Mouse (Mus musculus) gastrocnemius, postnatal 10 days (tissue): ENCODE results near the gene Zfp612. TPM values are rescaled to one million over a fixed set of nuclear protein-coding genes. Genes with fewer than 3 reads are reported as not detected.
"Not testable (repeated sequence)": the region's sequence is repeated elsewhere in the genome, so short reads cannot be mapped to it uniquely, and the experiment has no call there.

Experiments
- DNase-seq: peaks from one replicate; pipeline ENCODE4 v3.0.0; 2021; ENCODE audit warnings: mixed read lengths
- long read RNA-seq, 2 experiments: library from polyadenylated mRNA; stranded (forward); transcript quantifications; one replicate each; pipeline ENCODE4 v2.0.0; 2021
- total RNA-seq, 2 experiments: library from RNA; stranded (reverse); gene quantifications; 2 replicates each; pipeline ENCODE4 v1.2.3; 2021

Gene Zfp612
- 1 to 10 TPM; 6.1 to 8.2 TPM for total RNA-seq
- long read RNA-seq, experiment 1, full-length matches to known transcripts: 5 of 8 reads
- long read RNA-seq, experiment 1, partial matches to known transcripts: 0 of 8 reads
- long read RNA-seq, experiment 1, other reads (novel, unspliced or antisense): 3 of 8 reads
- long read RNA-seq, experiment 2, full-length matches to known transcripts: 4 of 9 reads
- long read RNA-seq, experiment 2, partial matches to known transcripts: 0 of 9 reads
- long read RNA-seq, experiment 2, other reads (novel, unspliced or antisense): 5 of 9 reads

DNA sequence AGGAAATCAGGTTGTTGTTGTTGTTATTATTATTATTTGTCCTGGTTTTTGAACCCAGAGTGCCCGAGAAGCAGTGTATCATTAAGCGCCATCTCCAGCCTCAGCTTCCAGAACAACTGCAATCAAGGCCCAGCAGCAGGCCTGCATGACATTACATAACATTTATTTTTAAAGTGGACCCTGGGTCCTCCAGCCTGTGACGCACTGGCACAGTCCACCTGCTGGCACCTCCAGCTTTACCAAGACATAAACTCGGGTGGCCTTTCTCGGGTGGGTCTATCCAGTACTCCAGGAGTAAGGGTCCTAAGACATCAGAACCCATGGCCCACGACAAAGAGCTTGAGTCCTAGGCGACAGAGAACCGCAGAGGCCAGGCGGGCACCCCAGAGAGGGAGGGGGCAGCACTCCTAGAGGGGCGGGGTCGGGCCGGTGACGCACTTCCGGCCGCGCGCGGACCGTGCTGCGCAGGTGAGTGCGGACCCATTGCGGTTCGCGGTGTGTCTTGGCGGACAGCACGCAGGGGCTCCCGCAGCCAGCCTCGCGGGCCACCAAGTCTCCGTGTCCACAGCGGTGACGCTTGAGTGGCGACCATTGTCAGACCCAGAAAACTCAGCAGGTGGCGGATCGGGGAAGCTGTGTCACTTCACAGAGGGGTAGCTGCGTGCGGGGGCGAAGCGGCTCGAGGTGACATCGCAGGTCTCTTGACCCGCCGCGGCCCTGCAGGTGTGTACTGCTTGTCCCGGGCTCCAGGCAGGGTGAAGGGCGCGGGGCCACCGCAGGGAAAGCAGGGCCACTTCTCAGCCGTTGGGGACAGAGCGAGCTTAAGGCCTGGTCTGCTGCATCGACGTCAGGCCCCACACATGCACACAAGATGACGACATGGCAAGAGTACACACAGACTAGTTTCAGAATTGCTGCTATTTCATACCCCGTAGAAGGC lies at the start of gene Zfp612:
TSS of gene Zfp612 (plus strand) at position 465 of the 940 bp plus-strand sequence.
- peak; percentile 56 for DNase-seq

DNA sequence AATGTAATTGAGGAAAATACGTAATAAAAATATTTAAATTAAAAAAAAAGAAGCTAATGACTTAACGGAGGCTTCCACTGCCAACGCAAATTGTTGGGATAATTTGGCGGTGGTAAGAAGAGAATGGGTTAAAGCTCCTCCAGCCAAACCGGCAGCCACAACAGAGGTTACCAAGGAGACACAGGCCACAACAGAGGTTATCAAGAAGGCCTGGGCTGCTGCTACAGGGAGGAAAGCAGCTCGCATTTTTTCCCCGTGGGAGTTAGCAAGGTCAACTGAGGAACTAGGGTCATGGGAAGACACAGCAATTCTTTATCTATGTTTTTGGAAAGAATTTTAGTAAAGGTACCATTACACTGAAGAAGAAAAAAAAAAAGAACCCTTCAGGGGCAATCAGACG lies 45.8 kb upstream of the Zfp612 start:
- not testable (repeated sequence) for DNase-seq

DNA sequence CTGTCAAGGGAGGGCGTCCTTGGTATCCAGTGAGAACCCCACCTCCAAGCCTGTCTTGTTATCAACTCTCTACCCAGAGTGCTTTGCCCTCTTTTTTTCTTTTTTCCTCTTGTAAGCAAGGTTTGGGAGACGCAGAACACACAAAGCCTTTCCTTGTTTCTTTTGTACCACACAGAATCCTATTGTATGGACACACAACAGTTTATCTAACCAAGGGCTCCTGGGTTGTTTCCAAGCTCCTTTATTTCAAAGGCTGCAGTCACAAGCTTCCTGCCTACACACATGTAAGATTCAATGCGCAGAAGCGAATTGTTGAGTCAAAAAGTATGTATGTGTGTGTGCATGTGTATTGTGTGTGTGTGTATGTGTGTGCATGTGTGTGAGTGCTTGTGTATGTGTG lies 45.2 kb upstream of the Zfp612 start:
- no peak for DNase-seq

DNA sequence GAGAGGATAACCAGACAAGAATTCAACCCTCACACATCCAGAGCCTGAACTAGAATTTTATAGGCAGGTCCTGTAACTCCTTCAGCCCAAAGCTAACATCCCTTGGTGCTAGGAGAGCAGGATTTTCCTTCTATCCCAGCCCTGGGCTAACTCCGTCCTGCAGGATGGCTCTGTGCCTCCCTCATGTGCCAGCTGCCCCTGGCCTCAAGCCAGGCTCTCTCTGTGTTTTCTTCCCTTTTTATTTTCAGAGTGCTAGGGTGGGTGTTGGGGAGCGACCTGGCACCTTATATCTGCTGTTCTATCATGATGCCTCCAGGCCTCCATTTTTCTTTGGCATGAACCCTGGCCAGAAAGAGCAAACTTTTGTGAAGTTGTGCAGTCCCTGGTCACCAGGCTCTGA lies 43.4 kb upstream of the Zfp612 start:
- DNase-seq: no peak

DNA sequence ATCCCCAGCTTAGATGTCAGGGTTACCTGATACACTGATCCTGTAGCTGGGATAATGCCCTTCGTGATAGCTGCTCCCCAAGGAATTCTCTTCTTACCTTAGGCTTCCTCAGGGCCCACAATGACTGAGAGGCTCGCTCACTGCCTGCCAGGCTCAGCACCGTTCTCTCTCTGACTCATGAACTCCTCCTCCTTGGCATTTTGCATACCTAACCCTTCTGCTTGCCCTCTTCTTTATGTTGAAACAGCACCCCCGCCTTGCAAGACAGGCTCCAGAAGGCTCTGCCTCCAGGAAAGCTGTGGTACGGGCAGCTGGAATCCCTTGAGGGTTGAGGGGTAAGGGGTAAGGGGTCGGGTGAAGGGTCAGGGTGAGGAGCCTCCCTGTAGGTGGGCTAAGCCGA lies 40.3 kb upstream of the Zfp612 start:
- DNase-seq: no peak

DNA sequence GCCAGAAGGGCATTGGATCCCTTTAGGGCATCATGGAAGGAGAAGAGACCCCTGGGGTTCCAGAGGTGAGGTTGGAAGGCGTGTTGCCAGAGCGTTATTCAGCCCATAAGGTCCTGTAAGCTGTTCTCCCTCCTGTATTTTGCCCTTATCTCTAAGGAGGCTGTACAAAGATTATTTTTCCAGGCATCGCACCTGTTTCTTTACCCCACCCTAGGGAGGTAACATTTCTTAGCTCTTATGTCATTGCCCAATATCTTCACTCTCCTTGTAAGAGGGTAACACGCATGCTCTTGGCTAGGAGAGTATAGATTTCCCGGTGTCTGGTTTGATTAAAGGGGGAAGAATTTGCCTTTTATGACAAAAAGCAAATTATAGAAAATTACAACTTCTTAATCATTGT lies 39.9 kb upstream of the Zfp612 start, which contains the start of gene Chst4:
TSS of gene Chst4 (minus strand) at position 82 of the 400 bp plus-strand sequence.
- no peak for DNase-seq

DNA sequence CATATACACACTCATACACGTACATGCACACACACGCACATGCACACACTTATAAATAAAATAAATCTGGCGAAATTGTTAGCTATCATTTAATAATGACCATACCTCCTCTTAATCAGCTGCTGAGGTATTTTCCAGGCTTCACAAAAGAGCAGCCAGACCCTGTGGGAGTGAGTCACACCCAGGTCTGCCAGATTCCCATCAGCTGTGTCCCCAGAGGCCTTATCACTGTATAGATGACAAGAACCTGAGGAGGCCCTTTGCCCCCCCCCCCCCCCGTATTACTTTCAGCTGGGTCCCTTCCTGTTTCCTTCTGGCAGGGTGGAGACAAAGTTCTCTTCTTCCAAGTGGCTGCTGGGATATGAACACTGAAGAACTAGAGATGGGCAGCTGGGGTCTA lies 39.0 kb upstream of the Zfp612 start:
- DNase-seq: no peak

DNA sequence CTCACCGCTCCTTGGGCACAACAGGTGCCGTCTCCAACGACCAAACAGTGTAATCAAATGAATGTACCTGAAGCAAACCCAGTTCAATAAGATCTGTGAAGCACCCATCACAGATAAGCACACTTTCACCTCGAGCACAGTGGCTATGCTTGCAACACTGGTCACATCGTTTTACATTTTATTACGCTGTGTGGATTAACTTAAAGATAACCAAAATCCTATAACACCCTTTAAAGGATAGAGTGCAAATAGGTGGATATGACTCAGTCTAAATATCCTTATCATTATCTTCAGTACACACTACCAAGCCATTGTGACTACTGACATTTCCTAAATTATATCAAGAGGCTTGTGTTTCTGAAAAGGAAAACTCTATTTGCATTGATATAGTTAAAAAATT lies 28.3 kb upstream of the Zfp612 start:
- DNase-seq: no peak

DNA sequence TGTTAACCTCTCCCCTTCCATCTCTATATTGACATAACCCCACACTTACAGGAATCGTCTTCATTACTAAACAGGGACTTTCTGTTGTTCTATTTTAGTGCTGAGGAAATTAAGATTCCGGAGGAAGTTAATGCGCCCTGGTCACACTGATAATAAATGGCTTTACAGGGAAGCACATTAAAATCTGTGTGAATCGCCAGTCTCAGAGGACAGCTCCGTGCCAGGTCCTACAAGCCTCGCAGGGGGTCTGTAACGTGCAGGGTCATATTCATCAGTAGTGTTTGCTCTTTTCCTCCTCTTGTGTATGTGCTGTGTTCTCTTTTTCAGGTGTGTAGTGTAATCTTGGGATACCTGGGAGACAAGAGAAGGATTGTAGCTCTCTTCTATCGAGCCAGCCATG lies 21.3 kb upstream of the Zfp612 start:
- no peak for DNase-seq

DNA sequence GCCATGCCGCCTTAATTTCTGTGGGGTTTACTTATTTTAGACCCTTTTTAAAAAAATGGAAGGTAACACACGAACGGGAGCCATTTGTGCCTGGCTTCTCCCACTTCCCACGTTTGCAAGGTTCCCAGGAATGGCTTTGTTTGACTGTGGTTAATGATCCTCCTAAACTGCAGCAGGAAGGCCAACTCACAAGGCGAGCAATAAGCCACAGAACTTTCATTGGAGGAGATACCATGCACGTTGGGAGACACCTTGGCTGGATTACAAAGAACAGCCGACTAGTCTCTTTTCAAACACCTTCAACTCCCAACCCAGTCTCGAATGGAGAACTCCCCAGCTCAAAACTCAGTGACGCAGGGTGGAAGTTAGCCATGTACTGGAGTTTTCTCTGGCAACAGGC lies 15.4 kb upstream of the Zfp612 start:
- no peak for DNase-seq

DNA sequence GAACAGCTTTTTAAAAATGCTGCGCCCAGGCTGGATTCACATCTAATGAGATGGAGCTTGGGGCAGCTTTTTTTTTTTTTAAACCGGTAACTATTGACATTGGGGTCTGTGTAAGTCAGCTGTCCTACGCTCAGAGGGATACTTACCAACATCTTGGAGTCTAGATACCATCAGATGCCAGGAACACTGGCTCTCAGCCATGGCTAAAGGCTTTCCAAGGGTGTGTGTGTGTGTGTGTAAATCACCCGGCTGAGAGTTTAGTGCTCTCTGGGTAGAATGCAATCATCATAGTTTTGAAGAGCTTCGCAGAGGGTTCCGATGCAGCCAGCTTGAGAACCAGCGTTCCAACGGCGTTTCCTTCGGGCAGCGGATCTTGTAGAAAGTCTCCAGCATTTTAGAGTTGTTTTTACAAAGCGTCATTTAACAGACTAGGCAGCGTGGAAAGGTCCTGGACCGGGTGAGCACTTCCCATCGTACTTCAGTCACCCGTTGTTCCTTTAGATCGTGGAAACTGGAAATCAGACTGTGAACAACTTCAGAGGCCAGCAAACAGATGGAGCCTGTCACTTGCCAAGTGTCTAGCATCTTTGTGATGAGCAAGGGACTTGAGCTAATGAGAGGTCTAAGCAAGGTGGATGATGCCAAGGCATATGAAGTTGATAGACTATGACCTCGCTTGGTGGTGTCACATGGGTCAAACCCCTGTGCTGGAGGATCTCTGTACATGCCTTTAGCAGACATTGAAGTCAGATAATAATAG lies 14.8 kb upstream of the Zfp612 start:
- DNase-seq: no peak

DNA sequence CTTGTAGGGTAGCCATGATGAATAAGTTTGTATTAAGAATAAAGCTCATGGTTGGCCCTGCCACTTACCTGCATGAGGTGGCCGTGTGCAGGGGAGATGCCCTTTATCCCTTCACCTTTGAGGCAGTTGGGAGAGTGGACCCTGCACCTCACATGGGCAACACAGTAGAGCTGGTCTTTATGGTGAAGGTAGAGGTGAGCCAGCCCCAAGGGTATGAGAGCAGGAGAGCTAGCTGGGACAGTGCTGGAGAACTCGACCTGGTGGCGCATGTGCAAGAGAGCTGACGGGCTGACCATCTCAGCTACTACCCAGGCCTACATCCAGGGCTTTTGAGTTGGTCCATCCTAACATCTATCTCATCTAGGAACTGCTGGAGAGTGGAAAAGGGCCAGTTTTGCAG lies 13.9 kb upstream of the Zfp612 start:
- no peak for DNase-seq

DNA sequence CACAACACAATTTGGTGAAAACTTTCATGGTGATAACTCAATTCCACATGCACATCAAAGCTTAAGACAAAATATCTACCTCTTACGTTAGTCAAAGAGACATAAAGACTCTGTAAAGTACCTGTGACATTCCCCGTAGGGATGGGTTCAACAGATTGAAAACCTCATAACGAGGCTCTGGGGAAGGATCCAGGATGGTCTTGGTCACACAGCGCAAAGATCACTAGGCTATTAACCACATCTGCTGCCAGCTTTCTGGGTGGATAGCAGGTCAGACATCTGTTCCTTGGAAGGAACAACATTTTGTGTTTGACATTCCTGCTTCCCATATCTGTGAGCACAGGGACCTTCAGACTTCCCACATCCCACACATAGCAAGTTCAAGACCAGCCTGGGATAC lies 9.8 kb upstream of the Zfp612 start:
- no peak for DNase-seq

DNA sequence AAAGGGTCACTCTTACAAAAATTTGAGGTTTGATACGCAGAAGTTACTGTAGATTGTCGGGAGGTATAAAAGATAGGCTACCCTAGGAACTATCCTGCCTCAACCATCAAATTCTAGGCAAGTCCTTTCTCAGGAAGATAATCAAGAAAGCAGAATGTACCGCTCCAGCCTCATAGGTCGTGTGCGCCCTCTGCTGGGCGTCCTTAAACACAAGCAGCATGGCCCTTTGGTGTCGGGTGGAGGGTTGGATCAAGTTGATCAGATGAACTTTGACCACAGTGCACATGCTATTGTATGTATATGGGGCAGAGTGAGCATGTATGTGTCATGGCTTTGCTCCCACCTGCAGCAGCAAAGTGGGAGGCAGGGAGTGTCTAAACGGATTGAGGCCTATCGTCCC lies 7.9 kb upstream of the Zfp612 start:
- DNase-seq: peak; percentile 73

DNA sequence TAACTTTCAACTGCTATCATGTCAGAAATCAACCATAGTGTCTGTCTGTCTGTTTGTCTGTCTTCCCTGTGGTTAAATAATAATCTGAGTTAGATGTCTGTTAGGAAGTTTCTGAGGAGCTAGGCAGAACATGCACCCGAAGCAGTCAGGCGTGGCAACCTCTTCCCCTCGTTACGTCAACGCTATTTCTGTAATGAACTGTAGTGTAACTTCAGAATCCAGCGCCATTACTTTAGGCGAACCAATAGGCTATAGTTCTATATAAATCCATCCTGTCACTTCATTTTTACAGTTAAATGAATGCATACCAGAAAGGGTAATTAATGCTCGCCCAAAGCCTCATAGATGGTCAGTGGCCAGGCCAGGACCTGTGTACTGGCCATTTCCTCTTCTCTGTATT lies 5.0 kb upstream of the Zfp612 start:
- no peak for DNase-seq

DNA sequence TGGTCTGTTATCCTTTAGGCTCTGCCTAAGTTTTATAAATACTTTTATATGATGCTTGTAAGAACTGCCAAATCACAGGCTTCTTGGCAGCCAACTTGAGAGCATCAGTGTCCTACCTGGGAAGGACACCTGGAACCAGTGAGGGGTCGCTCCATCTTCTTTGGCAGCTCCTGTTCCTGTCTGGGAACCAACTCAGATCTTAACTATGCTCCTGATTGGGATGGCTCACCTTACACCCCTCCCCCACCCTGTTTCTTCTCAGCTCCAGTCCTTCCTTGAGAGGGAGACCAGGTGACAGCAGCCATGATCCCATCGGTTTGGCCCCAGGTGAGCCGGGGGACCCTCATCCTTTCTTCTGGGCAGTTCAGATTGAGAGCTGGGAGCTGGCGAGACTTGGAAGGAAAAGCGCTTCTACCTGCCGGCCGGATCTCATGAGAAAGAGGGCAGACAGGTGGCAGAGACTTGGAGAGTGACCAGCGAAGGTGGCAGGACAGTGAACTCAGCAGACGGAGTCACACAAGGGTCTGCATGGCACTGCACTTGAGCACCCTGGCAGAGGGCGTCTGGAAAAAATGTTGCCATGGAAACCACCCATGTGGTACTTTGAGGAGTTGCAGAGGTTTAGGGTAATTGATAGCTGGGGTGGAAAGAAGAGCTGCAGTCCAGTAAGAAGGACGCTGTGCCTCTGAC lies 3.0 kb downstream of the Zfp612 start:
- no peak for DNase-seq

DNA sequence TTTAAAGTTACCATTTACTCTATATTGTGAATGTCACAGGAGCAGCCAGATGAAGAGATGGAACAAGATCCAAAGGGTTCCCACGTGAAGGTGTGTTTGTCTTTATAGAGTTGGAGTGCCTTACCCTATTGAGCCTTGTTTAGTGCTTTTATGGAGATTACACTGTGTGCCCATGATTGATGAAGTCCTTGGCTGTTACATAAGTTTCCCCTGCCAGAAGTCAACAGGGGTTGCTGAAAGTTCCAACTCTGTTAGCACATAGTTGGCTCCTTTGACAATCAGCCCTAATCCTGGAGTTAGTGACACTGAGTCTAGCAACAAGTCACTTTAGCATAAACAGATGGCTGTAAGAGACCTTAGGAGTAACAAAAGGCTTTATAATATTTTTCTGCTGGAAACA lies 12.3 kb downstream of the Zfp612 start:
- no peak for DNase-seq

DNA sequence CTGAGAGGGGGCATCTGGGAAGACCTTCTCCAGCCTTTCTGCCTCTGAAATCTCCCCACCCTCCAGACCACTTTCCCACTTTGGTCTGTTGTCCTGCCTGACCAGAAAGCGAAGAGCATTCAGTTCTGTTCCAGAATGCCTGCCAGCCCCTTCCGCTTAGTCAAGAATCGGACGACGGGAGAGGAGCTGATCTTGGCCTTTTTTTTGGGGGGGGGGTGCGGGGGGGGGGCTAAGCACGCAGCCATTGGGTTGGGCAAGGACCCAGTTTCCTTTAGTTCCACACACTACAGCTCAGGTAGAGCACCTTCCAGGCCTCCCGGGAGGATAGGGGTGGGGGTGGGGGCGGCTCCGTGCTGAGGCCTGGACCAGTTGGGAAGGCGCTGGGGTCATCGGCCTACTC lies 21.4 kb downstream of the Zfp612 start, which contains the start of gene Gm21964:
TSS of gene Gm21964 (plus strand) at position 301 of the 400 bp plus-strand sequence.
- DNase-seq: no peak

DNA sequence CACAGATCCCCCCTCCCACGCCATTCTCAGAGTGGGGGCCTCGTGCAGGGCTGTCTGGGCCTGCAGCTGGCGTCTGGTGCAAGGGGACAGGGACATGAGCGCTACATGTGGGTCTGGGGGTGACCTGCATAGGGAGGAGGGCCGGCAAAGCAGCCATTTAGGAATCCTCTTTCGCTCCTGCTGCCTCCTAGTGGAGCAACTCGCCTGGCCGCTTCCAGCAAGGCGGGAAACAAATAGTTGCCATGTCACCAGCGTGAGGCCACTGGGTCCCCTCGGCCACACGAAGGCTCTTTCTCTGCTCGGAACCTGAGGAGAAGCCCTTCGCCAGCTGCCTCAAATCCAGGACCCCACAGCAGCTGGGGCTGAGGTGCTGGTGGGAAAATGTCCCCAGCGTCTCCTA lies 22.1 kb downstream of the Zfp612 start:
- no peak for DNase-seq

DNA sequence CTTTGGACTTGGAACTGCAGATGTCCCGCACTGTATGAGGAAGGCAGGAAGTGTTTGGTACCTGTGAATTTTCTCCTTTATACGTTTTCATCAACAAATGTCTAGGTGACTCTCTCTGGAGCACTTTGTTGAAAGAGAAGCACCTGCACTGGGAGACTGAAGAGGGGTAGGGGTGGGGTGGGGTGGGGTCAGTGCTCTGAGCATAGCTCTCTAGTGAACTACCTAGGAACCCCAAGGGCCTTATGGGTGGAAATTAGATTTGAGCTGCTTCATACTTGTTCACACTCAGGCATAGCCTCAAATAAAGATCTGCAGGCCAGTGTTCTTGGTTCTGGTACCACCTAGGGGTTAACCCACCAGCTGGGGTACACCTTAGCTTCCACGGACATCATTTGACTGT lies 23.1 kb downstream of the Zfp612 start, which contains the start of gene Gm17720:
TSS of gene Gm17720 (minus strand) at position 101 of the 400 bp plus-strand sequence.
- no peak for DNase-seq

DNA sequence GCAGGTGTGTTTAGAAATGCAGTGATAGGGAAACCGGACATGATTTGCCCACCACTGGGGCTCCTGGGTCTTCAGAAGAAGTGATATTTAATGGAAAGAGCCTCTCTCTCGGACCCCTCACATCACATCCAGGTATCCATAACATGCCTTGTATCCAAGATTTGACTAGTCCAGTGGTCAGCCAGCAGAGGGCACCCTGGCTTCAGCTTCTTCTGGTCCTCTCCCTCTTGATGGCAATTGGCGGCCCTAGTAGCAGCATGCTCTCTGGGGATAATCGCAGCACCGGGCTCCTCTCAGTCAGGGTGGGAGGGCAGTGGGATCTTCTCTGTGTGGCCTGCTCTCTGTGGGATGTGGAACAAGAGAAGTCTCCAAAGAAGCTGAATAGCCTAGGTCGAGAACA lies 40.2 kb downstream of the Zfp612 start:
- no peak for DNase-seq

DNA sequence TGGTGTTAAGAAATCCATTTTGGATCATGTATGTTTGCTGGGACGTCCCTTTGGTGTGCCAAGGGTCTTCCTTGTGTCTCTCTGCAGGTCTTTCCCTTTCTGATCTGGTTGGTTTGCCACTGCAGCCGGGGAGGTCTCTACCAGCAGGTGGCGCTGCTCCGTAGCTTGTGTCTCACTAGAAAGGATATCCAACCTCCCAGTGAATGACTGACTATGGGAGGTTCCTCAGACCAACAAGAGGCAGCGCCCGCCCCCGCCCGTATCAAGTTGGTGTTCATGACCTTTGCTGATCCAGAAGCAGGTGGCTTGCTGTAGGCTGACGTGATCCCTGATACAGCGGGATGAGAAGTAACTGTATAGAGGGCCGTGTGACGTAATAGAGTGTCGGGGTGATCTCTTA lies 51.0 kb downstream of the Zfp612 start:
- peak; percentile 81 for DNase-seq
